Mouse (Mus musculus) frontal cortex, postnatal 25 days (tissue): ENCODE data around the gene Rnf157.
A peak's percentile ranks its signal among the peaks of the same experiment; 100 is the strongest.
"Not testable (repeated sequence)": the region's sequence is repeated elsewhere in the genome, so short reads cannot be mapped to it uniquely, and the experiment has no call there.

ENCODE experiments used
- DNase-seq, 2 experiments: peaks; one replicate each; pipeline ENCODE4 v3.0.0; 2022; ENCODE audit warnings: low spot score in 2 of 2

Gene Rnf157

DNA sequence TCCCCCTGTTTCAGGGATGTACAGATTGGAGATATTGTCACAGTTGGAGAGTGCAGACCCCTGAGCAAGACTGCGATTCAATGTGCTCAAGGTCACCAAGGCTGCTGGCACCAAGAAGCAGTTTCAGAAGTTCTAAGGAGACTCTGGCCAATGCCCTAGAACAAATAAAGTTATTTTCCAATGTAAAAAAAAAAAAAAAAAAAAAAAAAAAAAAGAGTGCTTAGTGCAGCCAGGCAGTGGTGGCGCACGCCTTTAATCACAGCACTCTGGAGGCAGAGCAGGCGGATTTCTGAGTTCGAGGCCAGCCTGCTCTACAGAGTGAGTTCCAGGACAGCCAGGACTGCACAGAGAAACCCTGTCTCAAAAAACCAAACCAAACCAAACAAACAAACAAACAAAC is 29.8 kb downstream of the Rnf157 start:
- not testable (repeated sequence) for DNase-seq

- DNase-seq: no peak
Observed at GRCm38 (mm10) chr11:116380767-116381166, 32.1 kb downstream of the Rnf157 start.

- DNase-seq: no peak
Observed at GRCm38 (mm10) chr11:116379530-116379929, 33.3 kb downstream of the Rnf157 start.

- DNase-seq: no peak
Observed at GRCm38 (mm10) chr11:116376945-116377661, 35.7 kb downstream of the Rnf157 start.

- no peak for DNase-seq
Observed at GRCm38 (mm10) chr11:116371894-116372450, 40.9 kb downstream of the Rnf157 start.

DNA sequence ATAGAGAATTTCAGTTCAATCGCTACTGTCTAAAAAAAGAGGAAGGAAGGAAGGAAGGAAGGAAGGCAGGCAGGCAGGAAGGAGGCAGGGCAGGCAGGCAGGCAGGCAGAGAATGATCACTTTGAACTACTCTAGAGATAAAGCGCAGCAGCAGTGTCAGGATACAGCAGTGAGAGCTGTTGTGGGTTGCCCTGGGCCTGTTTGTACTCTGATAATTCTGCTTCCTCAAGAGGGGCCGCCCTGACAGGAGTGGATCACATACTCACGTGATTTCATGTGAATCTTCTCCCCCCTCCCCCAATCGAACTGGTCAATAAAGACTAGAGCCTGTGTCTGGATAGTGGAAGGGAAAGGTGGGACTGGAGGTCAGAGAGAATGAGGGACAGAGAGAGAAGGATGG is 43.2 kb downstream of the Rnf157 start:
- DNase-seq: no peak

- DNase-seq: no peak
Observed at GRCm38 (mm10) chr11:116369051-116369450, 43.8 kb downstream of the Rnf157 start.

DNA sequence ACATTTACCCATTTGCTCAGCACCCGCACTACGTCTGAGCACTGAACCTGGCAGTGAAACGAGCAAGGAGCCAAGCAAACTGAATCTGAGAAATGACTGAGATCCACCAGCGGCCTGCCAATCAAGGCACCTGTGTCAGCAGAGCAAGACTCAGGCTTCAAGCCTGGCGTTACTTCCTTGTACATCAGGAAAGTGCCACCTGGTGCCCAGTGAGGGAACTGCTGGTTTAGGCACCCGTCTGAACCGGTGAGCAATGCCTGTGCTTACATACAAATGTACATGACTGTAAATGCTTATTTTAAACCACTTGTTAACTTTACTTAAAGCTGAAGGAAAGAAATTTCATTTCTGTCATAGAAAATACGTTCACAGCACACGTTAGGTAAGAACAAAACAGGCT is 44.7 kb downstream of the Rnf157 start:
- DNase-seq: peak; percentile 60 to 76

- no peak for DNase-seq
Observed at GRCm38 (mm10) chr11:116366647-116367046, 46.2 kb downstream of the Rnf157 start.

DNA sequence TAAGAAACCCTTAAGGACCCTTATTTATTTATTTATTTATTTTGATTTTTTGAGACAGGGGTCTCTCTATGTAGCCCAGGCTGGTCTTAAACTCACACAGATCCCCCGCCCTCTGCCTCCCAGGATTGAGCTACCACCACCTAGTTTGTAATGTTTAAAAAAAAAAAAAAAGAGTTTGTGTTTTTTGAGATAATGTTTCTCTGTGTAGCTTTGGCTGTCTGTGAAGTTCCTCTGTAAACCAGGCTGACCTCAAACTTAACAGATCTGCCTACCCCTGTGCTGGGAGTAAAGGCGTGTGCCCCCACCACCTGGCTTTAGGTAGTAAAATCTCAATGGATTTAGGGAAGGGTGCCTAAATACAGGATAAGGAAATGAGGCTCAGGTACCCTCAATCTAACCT is 46.7 kb downstream of the Rnf157 start:
- no peak for DNase-seq

GRCm38 (mm10) chr11:116365432-116365831 is 47.4 kb downstream of the Rnf157 start:
- DNase-seq: no peak

- no peak for DNase-seq
Observed at GRCm38 (mm10) chr11:116362015-116362414, 50.8 kb downstream of the Rnf157 start.

DNA sequence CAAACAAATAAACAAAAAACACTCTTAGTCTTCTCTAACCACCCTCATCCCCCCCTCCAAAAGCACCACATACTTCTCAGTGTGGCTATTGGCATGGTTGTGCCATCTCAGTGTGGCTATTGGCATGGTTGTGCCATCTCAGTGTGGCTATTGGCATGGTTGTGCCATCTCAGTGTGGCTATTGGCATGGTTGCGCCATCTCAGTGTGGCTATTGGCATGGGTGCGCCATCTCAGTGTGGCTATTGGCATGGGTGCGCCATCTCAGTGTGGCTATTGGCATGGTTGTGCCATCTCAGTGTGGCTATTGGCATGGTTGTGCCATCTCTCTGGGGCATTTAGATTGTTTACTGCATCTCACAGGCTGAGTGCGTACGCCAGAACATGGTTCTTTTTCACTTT is 51.9 kb downstream of the Rnf157 start:
- not testable (repeated sequence) for DNase-seq

- DNase-seq: no peak
Observed at GRCm38 (mm10) chr11:116359652-116360051, 53.2 kb downstream of the Rnf157 start.

GRCm38 (mm10) chr11:116358926-116359637 is 53.8 kb downstream of the Rnf157 start:
- DNase-seq: no peak

DNA sequence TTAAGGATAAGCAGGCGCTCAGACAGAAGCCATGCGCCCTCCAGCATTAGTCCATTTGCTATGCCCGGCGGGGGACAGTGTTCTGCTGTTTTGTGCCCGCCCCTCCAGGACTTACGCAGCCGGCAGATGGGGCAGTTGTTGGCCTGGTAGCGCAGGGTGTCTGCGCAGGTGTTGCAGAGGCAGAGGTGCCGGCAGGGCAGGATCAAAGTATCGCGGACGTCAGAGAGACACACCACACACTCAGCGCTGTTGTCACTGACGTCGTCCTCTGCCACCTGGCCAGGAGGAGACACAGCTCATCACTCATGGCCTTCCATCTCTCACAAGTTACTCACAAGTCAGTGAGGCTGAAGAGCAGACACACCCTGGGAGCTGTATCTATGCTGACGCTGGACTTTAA is 58.3 kb downstream of the Rnf157 start:
- DNase-seq: no peak

GRCm38 (mm10) chr11:116353535-116353934 is 59.3 kb downstream of the Rnf157 start:
- no peak for DNase-seq

- no peak for DNase-seq
Observed at GRCm38 (mm10) chr11:116351294-116351693, 61.5 kb downstream of the Rnf157 start.

DNA sequence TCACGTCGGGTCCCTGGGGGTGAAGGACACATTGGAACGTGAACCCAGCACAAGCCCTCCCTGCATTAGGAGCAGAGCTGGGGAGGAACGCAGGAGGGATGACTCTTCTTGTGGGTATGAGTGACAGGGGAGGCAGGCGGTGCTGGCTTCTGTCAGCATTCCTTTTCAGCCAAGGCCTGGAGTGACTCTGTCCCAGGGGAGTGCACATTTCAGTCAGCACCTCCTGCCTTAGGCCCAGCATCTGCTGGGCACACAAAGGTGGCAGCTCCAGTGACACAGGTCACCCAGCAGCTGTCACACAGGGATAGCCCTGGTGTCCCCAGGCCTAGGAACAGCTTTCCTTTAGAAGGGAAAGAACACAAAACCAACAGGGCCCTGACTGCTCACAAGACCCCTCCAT is 64.9 kb downstream of the Rnf157 start:
- DNase-seq: no peak

DNA sequence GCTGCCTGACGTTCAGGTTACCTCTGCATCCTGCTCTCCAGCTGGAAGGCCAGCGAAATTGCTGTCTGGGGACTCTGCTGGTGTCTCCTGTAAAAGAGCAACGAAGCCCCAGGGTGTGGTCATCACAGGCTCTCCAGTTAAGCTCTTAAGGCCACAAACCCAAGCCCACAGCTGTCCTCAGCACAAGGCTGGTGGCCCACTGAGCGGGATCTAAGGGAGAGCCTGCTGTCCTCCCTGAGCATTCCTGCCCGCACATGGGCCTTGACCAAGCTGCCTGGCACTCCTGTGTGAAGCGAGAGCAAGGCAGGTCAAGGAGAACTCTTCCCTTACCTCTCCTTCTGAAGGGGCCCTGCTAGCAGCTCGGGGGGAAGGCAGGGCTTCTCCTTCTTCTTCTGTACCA is 65.8 kb downstream of the Rnf157 start:
- DNase-seq: no peak

DNA sequence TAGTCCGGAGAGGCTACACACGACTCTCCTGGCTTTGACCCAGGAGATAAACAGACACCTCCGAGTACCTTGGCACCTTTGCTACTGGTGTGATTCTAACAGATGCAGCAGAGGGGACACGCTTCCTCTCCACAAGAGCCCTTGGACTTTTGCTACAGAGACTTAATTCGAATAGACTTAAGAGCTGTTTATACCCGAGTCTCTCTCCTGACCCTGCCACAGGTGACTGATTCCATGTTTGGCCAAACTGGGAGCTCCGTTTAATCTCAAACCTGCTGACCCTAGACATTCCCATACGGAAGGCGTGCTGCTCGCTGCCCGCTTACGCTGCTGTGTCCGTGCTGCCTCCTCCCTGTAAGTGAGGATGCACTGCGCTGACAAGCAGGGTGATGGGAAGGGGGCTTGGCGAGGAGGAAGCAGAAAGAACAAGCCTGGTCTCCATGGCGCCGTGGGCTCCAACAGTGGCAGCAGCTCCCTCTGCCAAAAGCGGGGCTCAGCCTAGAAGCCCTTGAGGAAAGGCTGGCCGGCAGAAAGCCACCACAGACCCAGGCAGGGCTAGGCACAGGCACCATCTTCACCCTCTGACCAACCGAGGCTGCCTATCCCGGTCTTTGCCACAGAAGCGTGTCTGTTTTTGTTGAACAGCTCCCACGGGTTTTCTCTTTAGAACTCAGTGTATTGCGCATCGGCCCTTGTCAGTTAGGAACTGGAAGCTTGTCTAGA is 70.6 kb downstream of the Rnf157 start:
- no peak for DNase-seq

- no peak for DNase-seq
Observed at GRCm38 (mm10) chr11:116337531-116337930, 75.3 kb downstream of the Rnf157 start.
